Mouse (Mus musculus) left cerebral cortex, postnatal 14 days (tissue): ENCODE measurements at regions not wholly inside any gene's neighbourhood (a gene's known extent, or its start where the extent isn't known, plus 50 kb on each side); places are given as distances from the start of the nearest gene placed in this dataset.

Experiments used
- DNase-seq, 2 experiments: peaks; one replicate each; pipeline ENCODE4 v3.0.0; 2021 to 2022; ENCODE audit warnings: low spot score in 2 of 2, mixed read lengths in 1 of 2
- intact Hi-C: fragments of 180-260 bp; cut with DNase I; formaldehyde crosslinking; loops from one replicate; pipeline ENCODE4 v1.15.1; 2025

DNA sequence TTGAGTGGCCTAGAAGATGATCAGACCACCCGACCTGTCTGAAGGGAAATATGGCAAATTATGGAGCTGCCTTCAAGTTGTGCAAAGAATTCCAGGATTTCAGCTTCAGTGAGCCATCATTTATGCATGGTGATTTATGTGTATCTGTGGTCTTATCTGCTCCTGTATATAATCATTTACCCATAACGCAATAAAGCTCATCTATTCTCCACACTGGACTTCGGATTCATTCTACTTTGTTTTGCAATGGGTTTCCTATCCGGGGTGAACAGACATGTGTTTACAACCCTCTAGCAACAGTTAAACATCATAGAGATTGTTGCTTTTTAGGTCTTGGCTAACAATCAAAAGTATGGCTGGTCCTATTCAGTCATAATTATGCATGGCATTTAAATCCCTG, 145.1 kb downstream of the Pcdh10 start:
- DNase-seq = no peak
- intact Hi-C loops = no loop called here

DNA sequence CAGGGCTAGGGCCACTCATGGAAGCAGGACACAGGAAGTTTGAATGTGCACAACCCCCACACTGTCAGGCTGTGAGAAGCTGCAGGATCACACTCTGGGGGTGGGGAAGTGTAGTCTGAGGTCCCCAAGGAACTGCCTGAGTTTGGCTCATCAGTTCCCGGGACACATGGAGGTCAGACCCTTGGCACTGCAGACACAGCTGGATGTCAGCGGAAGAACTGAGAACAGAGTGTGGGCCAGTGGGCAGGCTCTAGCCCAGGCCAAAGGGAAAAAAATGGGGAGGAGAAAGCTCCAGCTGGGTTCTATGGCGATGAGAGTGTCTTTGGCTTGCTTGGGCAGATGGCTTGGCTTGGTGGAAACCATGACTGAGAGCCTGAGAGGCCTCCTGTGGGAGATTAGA, 168.9 kb downstream of the Pcdh10 start:
- no peak for DNase-seq
- intact Hi-C loops = no loop called here

DNA sequence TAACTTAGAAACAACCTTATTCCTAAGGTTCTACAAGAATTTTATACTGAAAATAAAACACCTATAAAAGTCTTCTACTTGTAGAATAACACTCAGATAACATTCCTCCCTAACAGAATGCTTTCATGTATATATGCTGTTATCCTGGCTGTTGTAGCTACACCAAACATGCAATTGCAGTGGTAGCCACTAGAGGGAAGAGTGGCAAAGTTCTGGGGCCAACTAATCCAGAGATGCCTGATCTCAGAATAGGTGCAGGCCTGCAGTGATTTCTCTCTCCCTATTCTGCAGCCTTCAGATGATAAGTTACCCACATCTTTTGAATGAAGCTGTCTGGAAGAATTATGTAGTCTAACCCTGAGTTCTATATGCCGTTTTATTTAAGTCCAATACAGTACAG, 177.5 kb downstream of the Pcdh10 start:
- intact Hi-C loops = no loop called here
- peak; percentile 72 to 79 for DNase-seq

DNA sequence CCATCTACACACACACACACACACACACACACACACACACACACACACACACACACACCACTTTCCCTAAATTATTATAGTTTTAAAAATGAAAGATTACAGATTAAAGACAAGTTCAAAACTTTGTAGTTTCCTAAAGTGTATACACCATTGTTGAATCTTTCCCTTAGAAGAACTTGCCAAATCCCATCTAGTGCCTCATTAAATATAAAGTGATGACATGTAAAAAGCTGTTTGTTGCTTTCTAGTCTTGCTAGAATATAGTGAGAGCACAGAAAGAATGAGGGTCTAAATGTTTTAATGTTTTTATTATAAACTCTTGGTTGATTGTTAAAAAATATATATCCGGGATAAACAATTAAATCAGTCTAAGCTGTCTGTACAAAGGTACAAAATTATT, 194.8 kb downstream of the Pcdh10 start:
- no peak for DNase-seq
- intact Hi-C loops = no loop called here

DNA sequence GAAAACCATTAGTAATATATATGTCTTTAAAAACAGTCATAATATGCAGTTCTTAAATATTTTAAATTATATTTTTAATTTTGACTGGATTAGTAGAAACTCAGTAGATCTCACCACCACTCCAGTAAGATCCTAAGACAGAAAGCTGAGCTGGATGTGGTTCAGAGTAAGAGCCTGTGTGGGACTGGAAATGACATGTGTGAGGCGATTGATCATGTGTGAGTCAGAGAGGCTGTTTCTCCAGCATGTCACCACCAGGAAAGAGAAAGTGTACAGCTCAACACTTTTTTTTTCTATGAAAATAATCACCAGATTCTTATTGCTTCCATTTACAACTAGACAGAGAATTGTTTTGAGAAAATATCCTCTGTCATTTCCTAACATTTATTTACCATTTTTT, 198.8 kb downstream of the Pcdh10 start:
- DNase-seq = no peak

DNA sequence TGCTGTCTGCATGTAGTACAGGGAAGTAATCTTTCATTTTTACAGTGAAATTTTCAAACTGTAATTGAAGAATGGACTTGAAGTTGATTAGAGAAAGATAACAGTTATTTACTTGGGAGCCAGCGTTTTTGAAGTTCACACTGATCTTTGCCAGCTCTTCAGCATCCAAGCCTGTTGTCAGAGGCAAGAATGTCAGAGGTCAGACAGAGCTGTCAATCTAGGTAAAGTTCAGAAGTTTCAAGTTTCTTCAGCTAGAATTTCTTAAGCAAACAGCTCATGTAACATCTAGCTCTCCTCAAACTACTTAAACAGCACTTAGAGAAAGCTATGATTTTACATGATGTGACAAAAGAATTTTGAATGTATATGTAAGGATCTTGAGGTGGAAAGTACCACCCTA, 215.4 kb downstream of the Pcdh10 start:
- no peak for DNase-seq
- intact Hi-C loops = no loop called here

More for the DNA sequence above, 198.8 kb downstream of the Pcdh10 start:
- intact Hi-C loops = no loop called here

DNA sequence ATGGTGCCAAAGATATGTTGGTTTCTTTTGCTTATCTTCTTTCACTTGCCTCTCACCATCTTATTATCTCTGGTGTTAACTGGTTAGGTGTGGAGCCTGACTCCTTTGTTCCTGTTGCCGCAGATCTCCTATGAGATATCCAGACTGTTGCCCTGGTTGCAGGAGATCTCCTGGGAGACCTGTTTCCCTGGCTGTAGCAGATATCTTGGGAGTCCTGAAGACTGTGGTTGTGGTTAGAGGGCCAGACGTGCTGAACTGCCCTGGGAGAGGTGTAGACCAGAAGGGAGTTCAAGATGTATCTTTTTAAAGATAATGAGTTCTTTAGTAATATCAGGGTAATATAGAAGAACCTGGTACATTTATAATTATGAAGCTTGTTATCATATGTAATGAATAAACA, 224.1 kb downstream of the Pcdh10 start:
- intact Hi-C loops = no loop called here
- DNase-seq = no peak

DNA sequence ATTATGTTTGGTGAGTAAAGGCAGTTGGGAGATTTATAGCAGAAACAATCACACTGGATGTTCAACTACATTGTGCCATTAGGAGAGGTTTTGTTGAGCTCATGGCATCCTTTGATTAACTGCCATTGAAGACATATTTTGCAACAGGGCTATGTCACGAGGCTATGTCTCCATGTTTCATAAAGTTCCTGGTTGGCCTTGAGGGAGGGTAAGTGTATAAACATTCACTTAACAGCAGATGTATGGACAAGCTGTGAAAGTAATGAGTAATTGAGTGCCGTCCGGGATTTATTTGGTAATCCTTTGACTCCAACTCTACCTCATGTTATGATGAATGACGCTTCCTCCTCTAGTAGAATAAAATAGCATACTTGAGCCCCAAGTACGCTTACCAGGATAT, 225.0 kb downstream of the Pcdh10 start:
- intact Hi-C loops = no loop called here
- DNase-seq = no peak

DNA sequence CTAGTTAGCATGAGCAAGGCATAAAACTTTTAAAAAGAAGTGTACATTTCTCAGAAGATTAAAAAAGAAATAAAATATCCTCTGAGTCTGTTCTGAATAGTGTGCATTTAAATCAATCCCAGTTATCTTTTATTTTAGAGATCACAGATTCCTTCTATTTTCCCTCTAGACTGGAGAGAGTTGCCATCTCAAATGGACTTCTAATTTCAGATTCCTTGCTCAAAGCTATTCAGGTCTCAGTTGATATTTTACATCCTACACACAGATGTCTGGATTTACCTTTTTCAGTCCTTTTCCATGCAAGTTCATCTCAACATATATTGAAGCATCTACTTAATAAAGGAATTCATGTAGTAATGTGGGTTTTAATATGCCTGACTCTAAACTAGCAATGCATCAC, 242.5 kb downstream of the Pcdh10 start:
- no peak for DNase-seq
- intact Hi-C loops = no loop called here

DNA sequence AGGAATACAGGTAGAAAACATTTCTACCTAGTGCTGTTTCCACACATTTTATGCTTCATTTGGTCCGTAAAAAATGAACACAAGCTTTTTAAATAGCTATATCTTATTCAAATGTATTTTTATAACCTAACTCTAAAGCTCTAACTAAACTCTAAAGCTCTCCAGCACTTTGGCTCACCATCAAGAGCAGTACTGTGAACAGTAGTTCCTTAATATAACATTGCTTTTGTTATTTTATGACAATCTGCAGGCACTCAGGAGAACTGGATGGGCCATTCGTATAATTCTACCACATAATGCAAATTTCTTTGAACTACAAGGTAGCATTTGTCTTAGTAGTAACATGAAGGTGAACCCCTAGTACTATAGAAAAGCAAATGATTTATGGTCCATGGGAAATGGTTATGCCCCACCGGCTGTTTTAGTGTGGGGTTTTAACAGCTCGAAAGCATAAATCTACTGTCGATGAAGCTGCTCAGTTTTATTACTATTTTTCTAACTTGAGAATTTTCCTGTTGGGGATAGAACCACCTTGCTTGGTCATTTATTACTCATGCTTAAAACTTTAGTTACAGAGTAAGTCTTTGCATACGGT, 267.8 kb downstream of the Pcdh10 start:
- DNase-seq = no peak
- intact Hi-C loops = no loop called here

DNA sequence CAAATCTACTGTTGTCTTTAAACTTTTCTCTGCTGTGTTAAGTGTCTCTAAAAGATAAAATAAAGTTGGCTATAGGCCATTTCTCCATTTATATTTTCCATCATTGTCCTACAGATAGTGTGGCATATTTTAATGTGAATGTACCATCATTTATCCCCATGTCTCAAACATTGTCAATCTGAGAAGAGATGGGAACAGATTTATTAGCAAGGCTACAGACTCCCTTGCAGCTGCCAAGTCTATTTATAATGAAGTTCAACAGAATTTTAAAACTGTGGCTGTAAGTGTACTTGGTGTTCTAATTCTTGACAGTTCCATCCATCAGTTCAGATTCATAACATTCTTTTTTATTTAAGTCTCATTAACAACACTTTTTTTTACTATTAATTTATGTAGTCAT, 271.2 kb downstream of the Pcdh10 start:
- intact Hi-C loops = no loop called here
- DNase-seq = no peak

DNA sequence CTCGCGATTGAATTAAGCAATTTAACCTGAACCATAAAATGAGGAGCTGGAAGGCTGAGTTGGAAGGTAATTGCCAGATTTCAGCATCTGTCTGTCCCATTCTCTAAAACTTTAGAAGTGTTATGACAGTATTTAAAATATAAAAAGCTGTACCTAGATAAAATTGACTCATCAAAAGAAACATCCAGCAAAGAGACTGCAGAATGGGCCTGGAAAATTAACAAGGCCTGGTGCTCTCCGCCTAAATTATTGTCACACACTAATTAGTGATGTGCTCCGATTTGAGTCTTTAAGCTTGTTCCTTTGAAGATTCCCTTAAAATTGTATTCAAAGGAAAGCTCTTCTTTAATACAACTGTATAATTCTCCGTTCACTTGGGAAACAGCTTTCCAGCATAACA, 278.8 kb downstream of the Pcdh10 start:
- intact Hi-C loops = no loop called here
- DNase-seq = no peak

DNA sequence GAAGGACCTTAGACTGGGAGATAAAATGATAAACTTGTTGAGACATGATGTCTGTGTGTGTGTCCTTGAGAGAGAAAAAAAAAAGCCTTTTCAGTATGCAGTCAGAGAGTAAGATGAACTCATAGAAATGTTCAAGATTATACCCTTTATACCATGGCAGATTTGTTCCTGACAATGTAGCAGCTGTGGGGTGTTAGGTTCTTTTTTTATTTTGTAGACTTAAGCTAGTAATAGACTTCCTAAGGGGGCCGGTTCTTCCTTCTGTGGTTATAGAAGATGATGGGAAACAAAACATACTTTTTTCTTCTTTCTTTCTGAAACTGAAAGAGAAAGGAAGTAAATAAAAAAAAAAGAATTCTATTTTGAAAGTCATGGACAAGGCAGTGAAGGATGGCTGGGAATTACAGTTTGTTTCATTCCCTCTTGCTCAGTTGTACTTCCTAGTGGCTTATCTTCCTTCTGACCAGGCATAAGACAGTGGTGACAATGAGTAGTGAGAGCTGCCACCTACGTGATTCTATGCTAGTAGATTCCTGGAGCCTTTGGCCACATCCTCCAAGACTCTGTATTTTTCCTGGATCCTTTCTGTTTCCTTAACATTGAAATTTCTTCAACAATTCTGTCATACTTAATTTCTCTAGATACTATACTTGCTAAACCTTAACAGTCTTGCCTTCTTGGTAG, 280.0 kb downstream of the Pcdh10 start:
- intact Hi-C loops = no loop called here
- DNase-seq = no peak

DNA sequence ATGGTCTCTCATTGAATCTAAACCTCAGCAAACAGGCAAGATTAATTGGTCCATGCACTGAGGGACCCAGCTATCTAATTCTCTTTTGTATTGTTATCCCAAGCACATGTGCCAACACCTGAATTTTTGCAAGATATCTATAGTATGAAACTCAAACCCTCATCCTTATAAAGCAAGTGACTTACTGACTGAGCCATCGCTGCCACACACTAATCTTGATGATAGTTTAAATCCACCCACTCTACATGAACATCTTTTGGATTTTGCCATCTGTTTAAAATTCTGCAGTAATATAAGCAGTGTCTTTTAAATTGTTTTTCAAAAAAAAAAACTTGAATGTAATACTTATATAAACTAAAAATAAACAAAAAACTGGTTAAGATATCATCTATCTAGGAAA, 280.9 kb downstream of the Pcdh10 start:
- DNase-seq = no peak
- intact Hi-C loops = no loop called here

DNA sequence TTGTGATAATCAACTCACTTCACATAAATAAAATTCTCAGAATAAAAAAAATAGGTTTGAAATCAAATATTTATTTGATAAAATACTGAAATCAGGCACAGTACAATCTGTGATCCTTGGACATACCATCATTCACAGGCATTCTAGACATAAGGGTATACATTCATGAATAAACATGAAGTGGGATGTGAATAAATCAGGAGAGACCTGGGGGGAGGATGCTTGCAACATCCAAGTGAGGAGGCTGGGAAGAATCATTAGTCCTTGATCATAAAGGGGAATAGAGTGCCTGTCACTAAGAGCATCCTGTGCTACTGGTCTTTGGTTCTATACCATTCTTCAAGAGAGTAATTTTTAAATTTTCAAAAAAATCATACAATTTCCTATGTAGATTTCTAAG, 292.2 kb downstream of the Pcdh10 start:
- intact Hi-C loops = no loop called here
- DNase-seq = no peak

DNA sequence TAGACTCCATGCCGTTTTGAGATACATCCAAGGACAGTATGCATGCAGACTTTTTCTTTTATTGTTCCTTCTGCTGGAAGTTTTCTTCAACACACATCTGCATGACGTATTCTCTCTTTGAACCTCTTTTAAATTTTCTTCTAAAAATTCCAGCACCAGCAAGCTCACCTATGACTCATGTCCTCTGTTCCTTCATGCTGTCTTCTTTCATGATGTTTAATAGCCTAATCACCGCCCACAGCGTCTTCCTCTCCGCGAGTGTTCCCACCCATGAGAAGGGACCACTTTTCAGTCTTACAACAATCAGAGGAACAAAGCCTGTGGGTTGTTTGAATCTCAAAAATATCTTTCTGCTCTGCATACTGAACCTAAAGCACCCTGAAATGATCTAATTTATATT, 299.5 kb downstream of the Pcdh10 start:
- intact Hi-C loops = no loop called here
- no peak for DNase-seq

DNA sequence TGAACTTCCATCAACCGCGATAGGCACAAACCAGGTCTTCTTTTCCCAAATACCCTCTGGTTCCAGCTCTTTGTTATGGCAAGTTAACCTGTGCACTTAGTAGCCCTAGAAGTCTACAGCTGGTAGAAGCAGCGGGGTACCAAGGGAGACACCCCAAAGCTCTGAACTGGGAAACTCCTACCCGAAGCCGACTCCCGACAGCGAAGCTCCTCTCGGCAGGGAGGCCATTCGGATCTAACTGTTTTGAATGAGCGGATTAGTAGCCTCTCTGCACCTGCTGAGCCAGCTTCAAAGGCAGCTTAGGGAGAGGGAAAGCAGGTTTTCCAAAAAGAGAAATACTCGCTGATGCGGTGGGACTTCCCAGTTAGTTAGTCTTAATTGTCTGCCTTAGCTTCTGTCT, 303.2 kb downstream of the Pcdh10 start:
- intact Hi-C loops = no loop called here
- no peak for DNase-seq

DNA sequence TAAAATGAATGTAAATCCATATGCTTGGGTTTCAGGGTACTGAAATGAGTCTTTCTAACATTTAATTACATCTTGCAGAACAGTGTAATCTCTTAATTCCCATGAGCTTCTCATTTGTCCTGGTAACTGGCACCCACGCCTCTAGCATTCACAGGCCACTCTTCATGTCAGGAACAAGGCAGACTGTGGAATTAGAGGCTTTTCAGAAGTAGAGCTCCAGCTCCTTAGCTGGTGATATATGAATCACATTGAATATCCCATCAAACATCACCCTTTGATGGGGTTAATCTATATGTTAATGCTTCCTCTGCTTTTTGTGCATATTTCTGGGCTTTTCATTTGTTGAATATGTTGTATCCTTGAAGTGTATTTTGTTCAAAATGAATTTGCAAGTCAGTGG, 329.7 kb downstream of the Pcdh10 start:
- intact Hi-C loops = no loop called here
- no peak for DNase-seq
